Mouse (Mus musculus): ENCODE measurements around the gene Dock1. TPM values are rescaled to one million over a fixed set of nuclear protein-coding genes. Genes with fewer than 3 reads are reported as not detected.

Gene Dock1
- polyA plus RNA-seq, 1 experiment from 2014 or later: 25.6 TPM

- Histone ChIP-seq H3K4me3 (no peak overlapping the region), H3K9me3 (no peaks in the 10 kb centered on the region), H3K4me1 (peaks cover 27% of the 10 kb centered on the region), H3K27ac (no peak overlapping the region), H3K27me3 (ENCODE audit: poor library complexity, severe bottlenecking) (no peaks in the 10 kb centered on the region), H3K36me3 (replicated peaks) (no peaks in the 10 kb centered on the region)
- 86% methylated on average over 3 of the region's 3 CpGs for WGBS
- DNase-seq (ENCODE audit: extremely low spot score, low spot score): no peak
Measured at GRCm38 (mm10) chr7:135068887-135069286, 398.4 kb downstream of the Dock1 start.

- no peaks in the 10 kb centered on the region for H3K27me3 ChIP-seq (ENCODE audit: poor library complexity, severe bottlenecking)
- DNase-seq (ENCODE audit: extremely low spot score, low spot score): no peak
- no peaks in the 10 kb centered on the region for H3K9me3 ChIP-seq
- H3K36me3 ChIP-seq (replicated peaks): no peaks in the 10 kb centered on the region; the same call in 1 of the 2 replicates
- no peak overlapping the region for H3K27ac ChIP-seq
- peaks cover 18% of the 10 kb centered on the region; the same call in 1 of the 2 replicates for H3K4me1 ChIP-seq
- WGBS: 92% methylated on average over 6 of the region's 6 CpGs
- no peak overlapping the region for H3K4me3 ChIP-seq
Measured at GRCm38 (mm10) chr7:135076904-135077303, 406.4 kb downstream of the Dock1 start.

- H3K27me3 ChIP-seq (ENCODE audit: poor library complexity, severe bottlenecking): no peaks in the 10 kb centered on the region
- H3K27ac ChIP-seq: no peak overlapping the region
- H3K4me1 ChIP-seq: peaks cover 18% of the 10 kb centered on the region; the same call in 1 of the 2 replicates
- no peaks in the 10 kb centered on the region for H3K9me3 ChIP-seq
- no peak for DNase-seq (ENCODE audit: extremely low spot score, low spot score)
- 84% methylated on average over 6 of the region's 6 CpGs for WGBS
- H3K4me3 ChIP-seq: no peak overlapping the region
- peaks cover 2% of the 10 kb centered on the region; the same call in 1 of the 2 replicates for H3K36me3 ChIP-seq (replicated peaks)
Measured at GRCm38 (mm10) chr7:135077340-135077739, 406.9 kb downstream of the Dock1 start.

- Histone ChIP-seq H3K9me3 (no peaks in the 10 kb centered on the region), H3K4me1 (peaks cover 18% of the 10 kb centered on the region; the same call in 1 of the 2 replicates), H3K36me3 (replicated peaks) (peaks cover 5% of the 10 kb centered on the region; the same call in 1 of the 2 replicates), H3K27me3 (ENCODE audit: poor library complexity, severe bottlenecking) (no peaks in the 10 kb centered on the region), H3K4me3 (no peak overlapping the region), H3K27ac (no peak overlapping the region)
- DNase-seq (ENCODE audit: extremely low spot score, low spot score): no peak
- 87% methylated on average over 10 of the region's 10 CpGs for WGBS
Measured at GRCm38 (mm10) chr7:135077806-135078205, 407.4 kb downstream of the Dock1 start.

- WGBS: 98% methylated on average over 8 of the region's 8 CpGs
- no peaks in the 10 kb centered on the region for H3K27me3 ChIP-seq (ENCODE audit: poor library complexity, severe bottlenecking)
- H3K4me1 ChIP-seq: no peaks in the 10 kb centered on the region
- H3K27ac ChIP-seq: no peak overlapping the region
- peaks cover 5% of the 10 kb centered on the region; the same call in 1 of the 2 replicates for H3K36me3 ChIP-seq (replicated peaks)
- no peaks in the 10 kb centered on the region for H3K9me3 ChIP-seq
- no peak overlapping the region for H3K4me3 ChIP-seq
- DNase-seq (ENCODE audit: extremely low spot score, low spot score): no peak
Measured at GRCm38 (mm10) chr7:135083421-135083820, 413.0 kb downstream of the Dock1 start.

GRCm38 (mm10) chr7:135084069-135084468 lies 413.6 kb downstream of the Dock1 start:
- 94% methylated on average over 7 of the region's 7 CpGs for WGBS
- Histone ChIP-seq H3K4me1 (no peaks in the 10 kb centered on the region), H3K9me3 (no peaks in the 10 kb centered on the region), H3K36me3 (replicated peaks) (peaks cover 5% of the 10 kb centered on the region; the same call in 1 of the 2 replicates), H3K4me3 (no peak overlapping the region), H3K27me3 (ENCODE audit: poor library complexity, severe bottlenecking) (no peaks in the 10 kb centered on the region), H3K27ac (no peak overlapping the region)
- no peak for DNase-seq (ENCODE audit: extremely low spot score, low spot score)

- Histone ChIP-seq H3K27ac (no peak overlapping the region), H3K27me3 (ENCODE audit: poor library complexity, severe bottlenecking) (no peaks in the 10 kb centered on the region), H3K36me3 (replicated peaks) (peaks cover 5% of the 10 kb centered on the region; the same call in 1 of the 2 replicates), H3K4me1 (no peaks in the 10 kb centered on the region), H3K4me3 (no peak overlapping the region), H3K9me3 (no peaks in the 10 kb centered on the region)
- DNase-seq (ENCODE audit: extremely low spot score, low spot score): no peak
- 86% methylated on average over 5 of the region's 5 CpGs for WGBS
Measured at GRCm38 (mm10) chr7:135086556-135086955, 416.1 kb downstream of the Dock1 start.

- Histone ChIP-seq H3K27ac (no peak overlapping the region), H3K27me3 (ENCODE audit: poor library complexity, severe bottlenecking) (no peaks in the 10 kb centered on the region), H3K4me3 (no peak overlapping the region), H3K4me1 (no peaks in the 10 kb centered on the region), H3K9me3 (no peaks in the 10 kb centered on the region), H3K36me3 (replicated peaks) (no peaks in the 10 kb centered on the region)
- DNase-seq (ENCODE audit: extremely low spot score, low spot score): no peak
- 91% methylated on average over 4 of the region's 4 CpGs for WGBS
Measured at GRCm38 (mm10) chr7:135089626-135090025, 419.2 kb downstream of the Dock1 start.

- Histone ChIP-seq H3K27ac (no peak overlapping the region), H3K4me3 (no peak overlapping the region), H3K4me1 (no peaks in the 10 kb centered on the region), H3K27me3 (ENCODE audit: poor library complexity, severe bottlenecking) (no peaks in the 10 kb centered on the region), H3K36me3 (replicated peaks) (no peaks in the 10 kb centered on the region), H3K9me3 (no peaks in the 10 kb centered on the region)
- DNase-seq (ENCODE audit: extremely low spot score, low spot score): no peak
- WGBS: 90% methylated on average over 2 of the region's 2 CpGs
Measured at GRCm38 (mm10) chr7:135093851-135094250, 423.4 kb downstream of the Dock1 start.

GRCm38 (mm10) chr7:135101921-135102320 lies 431.5 kb downstream of the Dock1 start:
- Histone ChIP-seq H3K9me3 (no peaks in the 10 kb centered on the region), H3K36me3 (replicated peaks) (no peaks in the 10 kb centered on the region), H3K4me1 (peaks cover 5% of the 10 kb centered on the region; the same call in 1 of the 2 replicates), H3K27ac (no peak overlapping the region), H3K4me3 (no peak overlapping the region), H3K27me3 (ENCODE audit: poor library complexity, severe bottlenecking) (no peaks in the 10 kb centered on the region)
- DNase-seq (ENCODE audit: extremely low spot score, low spot score): no peak
- WGBS: 93% methylated on average over 7 of the region's 7 CpGs

- Histone ChIP-seq H3K4me1 (0 out of 2 replicates have a peak, but pooled peaks cover under 1% of the 10 kb centered on the region), H3K27me3 (ENCODE audit: poor library complexity, severe bottlenecking) (no peaks in the 10 kb centered on the region)
Measured at GRCm38 (mm10) chr7:135106536-135106935, 436.1 kb downstream of the Dock1 start.

GRCm38 (mm10) chr7:135110307-135110706 lies 439.9 kb downstream of the Dock1 start:
- no peak overlapping the region for H3K27ac ChIP-seq

More at GRCm38 (mm10) chr7:135106536-135106935, 436.1 kb downstream of the Dock1 start:
- Histone ChIP-seq H3K4me3 (no peak overlapping the region), H3K36me3 (replicated peaks) (peaks cover 25% of the 10 kb centered on the region), H3K27ac (no peak overlapping the region), H3K9me3 (no peaks in the 10 kb centered on the region)
- 86% methylated on average over 3 of the region's 3 CpGs for WGBS
- DNase-seq (ENCODE audit: extremely low spot score, low spot score): no peak

GRCm38 (mm10) chr7:135125296-135126065 lies 455.0 kb downstream of the Dock1 start:
- WGBS: 90% methylated on average over 10 of the region's 10 CpGs
- H3K4me3 ChIP-seq: no peak overlapping the region
- H3K27ac ChIP-seq: no peak overlapping the region
- H3K9me3 ChIP-seq: no peaks in the 10 kb centered on the region
- H3K4me1 ChIP-seq: peaks cover 8% of the 10 kb centered on the region
- no peak for DNase-seq (ENCODE audit: extremely low spot score, low spot score)
- H3K36me3 ChIP-seq (replicated peaks): peaks cover 13% of the 10 kb centered on the region
- no peaks in the 10 kb centered on the region for H3K27me3 ChIP-seq (ENCODE audit: poor library complexity, severe bottlenecking)

More at GRCm38 (mm10) chr7:135110307-135110706, 439.9 kb downstream of the Dock1 start:
- no peaks in the 10 kb centered on the region for H3K27me3 ChIP-seq (ENCODE audit: poor library complexity, severe bottlenecking)
- no peaks in the 10 kb centered on the region for H3K4me1 ChIP-seq
- peaks cover 25% of the 10 kb centered on the region for H3K36me3 ChIP-seq (replicated peaks)
- 90% methylated on average over 1 of the region's 1 CpGs for WGBS
- DNase-seq (ENCODE audit: extremely low spot score, low spot score): no peak
- no peak overlapping the region for H3K4me3 ChIP-seq
- H3K9me3 ChIP-seq: no peaks in the 10 kb centered on the region

Data from forebrain, embryonic 10.5 days (tissue).